Mouse (Mus musculus): ENCODE results near the gene Cdc42ep2. TPM values are rescaled to one million over a fixed set of nuclear protein-coding genes. Genes with fewer than 3 reads are reported as not detected.

Gene Cdc42ep2
- 0.25 TPM in 1 of 2 replicates, not detected in the other for total RNA-seq (2017)

GRCm38 (mm10) chr19:5924713-5925093 is at the start of gene Cdc42ep2:
TSS of gene Cdc42ep2 (minus strand) at chr19:5924816.
- peak; percentile 96 for ATAC-seq (replicated peaks in 1 of 2; ENCODE audit: insufficient read depth in 1 of 2, low FRiP score in 2 of 2, low TSS enrichment in 1 of 2, low read depth in 1 of 2, poor library complexity in 2 of 2, severe bottlenecking in 2 of 2)

GRCm38 (mm10) chr19:5967664-5968063 is 43.0 kb upstream of the Cdc42ep2 start:
- no peak for ATAC-seq (replicated peaks in 1 of 2; ENCODE audit: insufficient read depth in 1 of 2, low FRiP score in 2 of 2, low TSS enrichment in 1 of 2, low read depth in 1 of 2, poor library complexity in 2 of 2, severe bottlenecking in 2 of 2)

GRCm38 (mm10) chr19:5966786-5967185 is 42.2 kb upstream of the Cdc42ep2 start:
- no peak for ATAC-seq (replicated peaks in 1 of 2; ENCODE audit: insufficient read depth in 1 of 2, low FRiP score in 2 of 2, low TSS enrichment in 1 of 2, low read depth in 1 of 2, poor library complexity in 2 of 2, severe bottlenecking in 2 of 2)

GRCm38 (mm10) chr19:5965910-5966309 is 41.3 kb upstream of the Cdc42ep2 start:
- no peak for ATAC-seq (replicated peaks in 1 of 2; ENCODE audit: insufficient read depth in 1 of 2, low FRiP score in 2 of 2, low TSS enrichment in 1 of 2, low read depth in 1 of 2, poor library complexity in 2 of 2, severe bottlenecking in 2 of 2)

- ATAC-seq (replicated peaks in 1 of 2; ENCODE audit: insufficient read depth in 1 of 2, low FRiP score in 2 of 2, low TSS enrichment in 1 of 2, low read depth in 1 of 2, poor library complexity in 2 of 2, severe bottlenecking in 2 of 2) = peak; percentile 78 to 81
Observed at GRCm38 (mm10) chr19:5965280-5965679, 40.7 kb upstream of the Cdc42ep2 start.

GRCm38 (mm10) chr19:5964804-5965203 is 40.2 kb upstream of the Cdc42ep2 start:
- no peak for ATAC-seq (replicated peaks in 1 of 2; ENCODE audit: insufficient read depth in 1 of 2, low FRiP score in 2 of 2, low TSS enrichment in 1 of 2, low read depth in 1 of 2, poor library complexity in 2 of 2, severe bottlenecking in 2 of 2)

- peak; percentile 67 to 73; a peak in 3 of 4 replicates for ATAC-seq (replicated peaks in 1 of 2; ENCODE audit: insufficient read depth in 1 of 2, low FRiP score in 2 of 2, low TSS enrichment in 1 of 2, low read depth in 1 of 2, poor library complexity in 2 of 2, severe bottlenecking in 2 of 2)
Observed at GRCm38 (mm10) chr19:5963883-5964562, 39.4 kb upstream of the Cdc42ep2 start, which contains the start of gene Pola2. TSS of gene Pola2 (minus strand) at chr19:5964202.

- no peak for ATAC-seq (replicated peaks in 1 of 2; ENCODE audit: insufficient read depth in 1 of 2, low FRiP score in 2 of 2, low TSS enrichment in 1 of 2, low read depth in 1 of 2, poor library complexity in 2 of 2, severe bottlenecking in 2 of 2)
Observed at GRCm38 (mm10) chr19:5962651-5963050, 38.0 kb upstream of the Cdc42ep2 start.

- no peak for ATAC-seq (replicated peaks in 1 of 2; ENCODE audit: insufficient read depth in 1 of 2, low FRiP score in 2 of 2, low TSS enrichment in 1 of 2, low read depth in 1 of 2, poor library complexity in 2 of 2, severe bottlenecking in 2 of 2)
Observed at GRCm38 (mm10) chr19:5957371-5957770, 32.8 kb upstream of the Cdc42ep2 start.

GRCm38 (mm10) chr19:5956685-5957084 is 32.1 kb upstream of the Cdc42ep2 start:
- ATAC-seq (replicated peaks in 1 of 2; ENCODE audit: insufficient read depth in 1 of 2, low FRiP score in 2 of 2, low TSS enrichment in 1 of 2, low read depth in 1 of 2, poor library complexity in 2 of 2, severe bottlenecking in 2 of 2) = peak; percentile 73 to 74

GRCm38 (mm10) chr19:5955704-5956670 is 31.4 kb upstream of the Cdc42ep2 start:
- ATAC-seq (replicated peaks in 1 of 2; ENCODE audit: insufficient read depth in 1 of 2, low FRiP score in 2 of 2, low TSS enrichment in 1 of 2, low read depth in 1 of 2, poor library complexity in 2 of 2, severe bottlenecking in 2 of 2) = no peak

GRCm38 (mm10) chr19:5954936-5955335 is 30.3 kb upstream of the Cdc42ep2 start:
- ATAC-seq (replicated peaks in 1 of 2; ENCODE audit: insufficient read depth in 1 of 2, low FRiP score in 2 of 2, low TSS enrichment in 1 of 2, low read depth in 1 of 2, poor library complexity in 2 of 2, severe bottlenecking in 2 of 2) = no peak

GRCm38 (mm10) chr19:5954031-5954710 is 29.6 kb upstream of the Cdc42ep2 start:
- ATAC-seq (replicated peaks in 1 of 2; ENCODE audit: insufficient read depth in 1 of 2, low FRiP score in 2 of 2, low TSS enrichment in 1 of 2, low read depth in 1 of 2, poor library complexity in 2 of 2, severe bottlenecking in 2 of 2) = no peak

- no peak for ATAC-seq (replicated peaks in 1 of 2; ENCODE audit: insufficient read depth in 1 of 2, low FRiP score in 2 of 2, low TSS enrichment in 1 of 2, low read depth in 1 of 2, poor library complexity in 2 of 2, severe bottlenecking in 2 of 2)
Observed at GRCm38 (mm10) chr19:5953201-5953770, 28.7 kb upstream of the Cdc42ep2 start.

- ATAC-seq (replicated peaks in 1 of 2; ENCODE audit: insufficient read depth in 1 of 2, low FRiP score in 2 of 2, low TSS enrichment in 1 of 2, low read depth in 1 of 2, poor library complexity in 2 of 2, severe bottlenecking in 2 of 2) = no peak
Observed at GRCm38 (mm10) chr19:5952071-5952691, 27.6 kb upstream of the Cdc42ep2 start.

GRCm38 (mm10) chr19:5951631-5952030 is 27.0 kb upstream of the Cdc42ep2 start:
- ATAC-seq (replicated peaks in 1 of 2; ENCODE audit: insufficient read depth in 1 of 2, low FRiP score in 2 of 2, low TSS enrichment in 1 of 2, low read depth in 1 of 2, poor library complexity in 2 of 2, severe bottlenecking in 2 of 2) = no peak

GRCm38 (mm10) chr19:5950218-5950617 is 25.6 kb upstream of the Cdc42ep2 start:
- no peak for ATAC-seq (replicated peaks in 1 of 2; ENCODE audit: insufficient read depth in 1 of 2, low FRiP score in 2 of 2, low TSS enrichment in 1 of 2, low read depth in 1 of 2, poor library complexity in 2 of 2, severe bottlenecking in 2 of 2)

Data from hematopoietic stem cell, adult 5-6 weeks (primary cell).